ENCODE assay signal across 20 mouse cellular contexts in the genomic region with DNA sequence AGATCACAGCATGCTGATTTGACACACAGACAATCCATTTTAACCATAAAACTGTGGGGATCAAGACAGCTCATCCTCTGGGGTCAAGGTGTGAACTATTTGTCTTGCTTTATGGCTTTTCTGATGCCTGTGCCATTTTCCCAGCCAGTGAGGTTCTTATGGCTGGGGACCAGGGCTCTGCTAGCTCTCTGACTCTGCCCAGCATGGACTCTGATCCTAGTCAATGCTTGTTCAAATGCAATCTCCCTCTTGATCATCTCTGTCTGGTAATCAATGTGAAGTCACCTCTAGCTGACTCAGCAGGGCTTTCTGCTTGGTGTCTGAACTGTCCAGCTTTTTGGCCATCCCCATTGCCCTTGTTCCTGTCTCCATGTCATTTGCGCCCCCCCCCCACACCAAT.
"Had no signal": no experiment of that assay in that cellular context is flagged by ENCODE, and none has a peak within 500 bp of the region (broad histone marks: within the 10 kb centered on the region; RNA-seq: fewer than 3 reads in every experiment).

No protein-coding gene starts in this region.

- H3K9ac ChIP-seq: lung, embryonic 15.5 days; midbrain, embryonic 13.5 days; midbrain, embryonic 15.5 days; neural tube, embryonic 13.5 days; neural tube, embryonic 15.5 days had no signal

- H3K27me3 ChIP-seq: lung, embryonic 15.5 days; midbrain, embryonic 13.5 days; midbrain, embryonic 15.5 days; neural tube, embryonic 13.5 days; neural tube, embryonic 15.5 days had no signal

- DNase-seq: lung, adult 2 months; lung, postnatal 14 days; lung, postnatal 36 days; retina, postnatal 1 day; right cerebral cortex, adult 18-20 months; right cerebral cortex, postnatal 25 days; right cerebral cortex, postnatal 4 days; spleen, adult 18-20 months; thymus, adult 18-20 months; thymus, postnatal 14 days; thymus, postnatal 36 days had no signal

- H3K9me3 ChIP-seq: lung, embryonic 15.5 days; megakaryocyte, embryonic 14.5 days; midbrain, embryonic 13.5 days; midbrain, embryonic 15.5 days; neural tube, embryonic 13.5 days; neural tube, embryonic 15.5 days had no signal

- H3K4me3 ChIP-seq: lung, embryonic 15.5 days; megakaryocyte, embryonic 14.5 days; midbrain, embryonic 13.5 days; midbrain, embryonic 15.5 days; neural tube, embryonic 13.5 days; neural tube, embryonic 15.5 days had no signal

- H3K4me2 ChIP-seq: lung, embryonic 15.5 days; midbrain, embryonic 11.5 days; midbrain, embryonic 13.5 days; midbrain, embryonic 15.5 days; neural tube, embryonic 13.5 days; neural tube, embryonic 15.5 days had no signal

- H3K36me3 ChIP-seq: lung, embryonic 15.5 days; midbrain, embryonic 13.5 days; midbrain, embryonic 15.5 days; neural tube, embryonic 13.5 days; neural tube, embryonic 15.5 days had no signal

- H3K4me1 ChIP-seq: lung, embryonic 15.5 days; midbrain, embryonic 13.5 days; midbrain, embryonic 15.5 days; neural tube, embryonic 13.5 days; neural tube, embryonic 15.5 days had no signal

- H3K27ac ChIP-seq: lung, embryonic 15.5 days; macrophage; midbrain, embryonic 13.5 days; midbrain, embryonic 15.5 days; neural tube, embryonic 13.5 days; neural tube, embryonic 15.5 days had no signal

- ATAC-seq: lung, postnatal 0 days; midbrain, embryonic 13.5 days; midbrain, embryonic 15.5 days had no signal
